Mouse (Mus musculus): ENCODE results near the gene Adck1. TPM values are rescaled to one million over a fixed set of nuclear protein-coding genes. Genes with fewer than 3 reads are reported as not detected.

Gene Adck1
- polyA plus RNA-seq, 1 experiment: 31.3 TPM

DNA sequence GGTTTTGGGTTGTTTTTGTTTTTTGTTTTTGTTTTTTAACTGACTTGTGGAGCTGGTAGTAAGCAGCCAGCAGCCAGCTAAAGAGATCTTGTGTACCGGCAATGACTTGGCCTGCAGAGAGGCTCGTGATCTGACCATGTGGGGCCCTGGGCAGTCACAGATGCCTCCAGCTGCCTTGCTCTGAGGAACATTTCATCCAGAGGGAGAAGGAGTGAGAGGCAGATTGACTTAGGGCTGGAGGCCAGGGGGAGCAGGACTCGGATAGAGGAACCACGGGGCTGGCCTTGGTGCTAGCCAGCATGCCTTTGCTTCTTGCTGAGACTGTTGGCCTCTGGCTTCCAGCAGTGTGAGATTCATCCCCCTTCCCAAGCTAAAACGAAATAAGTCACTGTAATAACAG lies 43.2 kb downstream of the Adck1 start:
- Histone ChIP-seq H3K4me3 (no peak overlapping the region), H3K36me3 (ENCODE audit: control insufficient read depth, insufficient read depth) (no peaks in the 10 kb centered on the region), H3K27me3 (ENCODE audit: control insufficient read depth, insufficient read depth, insufficient read length) (no peaks in the 10 kb centered on the region), H3ac (ENCODE audit: control insufficient read depth, insufficient read length) (no peak overlapping the region), H3K4me2 (ENCODE audit: low read depth) (no peak overlapping the region), H3K79me2 (ENCODE audit: control insufficient read depth, insufficient read depth) (no peaks in the 10 kb centered on the region)
- TF ChIP-seq E2F4 (IDR thresholded peaks at IDR 0.05; ENCODE audit: insufficient read depth): no peak
- no peak for TF ChIP-seq USF1 (IDR thresholded peaks at IDR 0.05; ENCODE audit: low read depth)
- no peak for TF ChIP-seq TCF3 (IDR thresholded peaks at IDR 0.05; ENCODE audit: insufficient read length, low read depth)
- no peak for TF ChIP-seq SRF (IDR thresholded peaks at IDR 0.05; ENCODE audit: control insufficient read depth, insufficient read length, low read depth)
- no peak for TF ChIP-seq POLR2A (IDR thresholded peaks at IDR 0.05; ENCODE audit: insufficient read length, low read depth)
- no peak for TF ChIP-seq MAX (IDR thresholded peaks at IDR 0.05; ENCODE audit: low read depth)
- TF ChIP-seq TCF12 (IDR thresholded peaks at IDR 0.05; ENCODE audit: insufficient read depth, poor library complexity, severe bottlenecking): no peak
- TF ChIP-seq CEBPB (IDR thresholded peaks at IDR 0.05; ENCODE audit: insufficient read depth, poor library complexity, severe bottlenecking): no peak
- no peak for TF ChIP-seq POLR2AphosphoS2 (IDR thresholded peaks at IDR 0.05; ENCODE audit: insufficient read length, low read depth)
- TF ChIP-seq MYOD1 (IDR thresholded peaks at IDR 0.05; ENCODE audit: control insufficient read depth in 1 of 3, insufficient read length in 2 of 3, low read depth in 2 of 3): no peak
- no peak for TF ChIP-seq REST (IDR thresholded peaks at IDR 0.05; ENCODE audit: insufficient read depth, insufficient read length)
- TF ChIP-seq MYOG (IDR thresholded peaks at IDR 0.05; ENCODE audit: control insufficient read depth in 1 of 3, insufficient read depth in 1 of 3, insufficient read length in 2 of 3, low read depth in 2 of 3): no peak

DNA sequence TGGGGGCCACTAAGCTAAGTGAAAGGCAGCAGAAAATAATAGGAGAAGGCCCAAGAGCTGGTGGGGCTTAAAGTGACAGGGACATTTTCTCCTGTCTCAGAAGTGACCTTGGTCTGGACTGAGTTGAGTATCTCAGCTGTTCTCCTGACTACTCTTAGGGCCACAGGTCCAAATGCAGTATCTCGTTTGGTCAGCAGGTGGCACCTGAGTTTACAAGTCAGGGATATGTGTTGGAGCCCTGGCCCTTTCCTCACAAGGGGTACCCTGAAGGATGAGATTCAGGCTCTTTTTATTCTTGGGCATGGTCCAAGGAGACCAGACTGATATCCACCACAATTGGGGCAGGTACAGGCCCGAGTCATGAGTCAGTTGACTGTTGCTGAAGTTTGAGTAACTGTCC lies 44.8 kb downstream of the Adck1 start:
- no peak overlapping the region for H3K4me3 ChIP-seq
- H3K4me2 ChIP-seq (ENCODE audit: low read depth): no peak overlapping the region
- H3ac ChIP-seq (ENCODE audit: control insufficient read depth, insufficient read length): no peak overlapping the region
- TF ChIP-seq SRF (IDR thresholded peaks at IDR 0.05; ENCODE audit: control insufficient read depth, insufficient read length, low read depth) (no peak), USF1 (IDR thresholded peaks at IDR 0.05; ENCODE audit: low read depth) (no peak), MAX (IDR thresholded peaks at IDR 0.05; ENCODE audit: low read depth) (no peak), REST (IDR thresholded peaks at IDR 0.05; ENCODE audit: insufficient read depth, insufficient read length) (no peak), E2F4 (IDR thresholded peaks at IDR 0.05; ENCODE audit: insufficient read depth) (no peak), MYOD1 (IDR thresholded peaks at IDR 0.05; ENCODE audit: control insufficient read depth in 1 of 3, insufficient read length in 2 of 3, low read depth in 2 of 3) (no peak), POLR2AphosphoS2 (IDR thresholded peaks at IDR 0.05; ENCODE audit: insufficient read length, low read depth) (no peak), POLR2A (IDR thresholded peaks at IDR 0.05; ENCODE audit: insufficient read length, low read depth) (no peak), TCF3 (IDR thresholded peaks at IDR 0.05; ENCODE audit: insufficient read length, low read depth) (no peak), CEBPB (IDR thresholded peaks at IDR 0.05; ENCODE audit: insufficient read depth, poor library complexity, severe bottlenecking) (no peak), TCF12 (IDR thresholded peaks at IDR 0.05; ENCODE audit: insufficient read depth, poor library complexity, severe bottlenecking) (no peak)
- no peaks in the 10 kb centered on the region for H3K79me2 ChIP-seq (ENCODE audit: control insufficient read depth, insufficient read depth)
- H3K27me3 ChIP-seq (ENCODE audit: control insufficient read depth, insufficient read depth, insufficient read length): no peaks in the 10 kb centered on the region
- no peaks in the 10 kb centered on the region for H3K36me3 ChIP-seq (ENCODE audit: control insufficient read depth, insufficient read depth)

- H3K79me2 ChIP-seq (ENCODE audit: control insufficient read depth, insufficient read depth): no peaks in the 10 kb centered on the region
- no peak overlapping the region for H3ac ChIP-seq (ENCODE audit: control insufficient read depth, insufficient read length)
- H3K27me3 ChIP-seq (ENCODE audit: control insufficient read depth, insufficient read depth, insufficient read length): no peaks in the 10 kb centered on the region
- H3K4me2 ChIP-seq (ENCODE audit: low read depth): no peak overlapping the region
- peaks cover 10% of the 10 kb centered on the region for H3K36me3 ChIP-seq (ENCODE audit: control insufficient read depth, insufficient read depth)
- no peak overlapping the region for H3K4me3 ChIP-seq
- TF ChIP-seq E2F4 (IDR thresholded peaks at IDR 0.05; ENCODE audit: insufficient read depth) (no peak), MYOD1 (IDR thresholded peaks at IDR 0.05; ENCODE audit: control insufficient read depth in 1 of 3, insufficient read length in 2 of 3, low read depth in 2 of 3) (no peak)
These were observed 47.6 kb downstream of the Adck1 start for GRCm38 (mm10) chr12:88407996-88408322.

DNA sequence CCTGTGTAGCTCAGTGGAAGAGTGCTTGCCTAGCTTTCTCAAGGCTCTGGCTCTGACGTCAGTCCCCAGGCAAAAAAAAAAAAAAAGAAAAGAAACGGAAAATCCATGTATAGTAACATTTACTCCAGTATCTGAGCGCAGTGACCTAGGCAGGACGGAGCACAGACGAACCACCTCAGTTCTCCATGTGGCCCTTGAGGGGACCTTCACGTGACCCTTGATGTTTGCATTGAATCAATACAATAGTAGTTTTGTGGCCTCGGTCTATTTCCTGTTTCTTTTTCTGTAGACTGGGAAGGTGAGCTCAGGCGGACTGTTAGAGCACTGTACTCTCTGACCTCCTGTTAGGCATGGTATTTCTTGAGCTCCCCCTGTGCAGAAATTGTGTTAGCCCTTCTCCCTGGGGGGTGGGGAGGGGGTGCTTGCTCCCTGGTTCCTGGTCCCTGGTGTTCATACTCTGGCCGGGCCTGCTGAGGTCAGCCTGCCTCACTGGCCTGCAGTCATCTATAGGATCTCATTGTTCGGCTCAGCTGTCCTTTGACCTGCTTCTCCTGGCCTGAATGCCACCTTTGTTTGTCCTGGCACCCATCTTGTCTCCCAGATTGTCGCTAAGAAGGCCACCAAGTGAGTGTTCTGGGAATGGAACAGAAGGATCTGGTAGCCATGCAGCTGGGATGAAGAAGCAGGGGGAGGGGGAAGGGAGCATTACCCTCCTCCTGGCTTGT lies 48.1 kb downstream of the Adck1 start:
- Histone ChIP-seq H3K27me3 (ENCODE audit: control insufficient read depth, insufficient read depth, insufficient read length) (no peaks in the 10 kb centered on the region), H3K36me3 (ENCODE audit: control insufficient read depth, insufficient read depth) (peaks cover 10% of the 10 kb centered on the region), H3K4me2 (ENCODE audit: low read depth) (no peak overlapping the region), H3K79me2 (ENCODE audit: control insufficient read depth, insufficient read depth) (no peaks in the 10 kb centered on the region), H3K4me3 (no peak overlapping the region), H3ac (ENCODE audit: control insufficient read depth, insufficient read length) (no peak overlapping the region)
- TF ChIP-seq CEBPB (IDR thresholded peaks at IDR 0.05; ENCODE audit: insufficient read depth, poor library complexity, severe bottlenecking): no peak
- no peak for TF ChIP-seq POLR2A (IDR thresholded peaks at IDR 0.05; ENCODE audit: insufficient read length, low read depth)
- TF ChIP-seq REST (IDR thresholded peaks at IDR 0.05; ENCODE audit: insufficient read depth, insufficient read length): no peak
- no peak for TF ChIP-seq POLR2AphosphoS2 (IDR thresholded peaks at IDR 0.05; ENCODE audit: insufficient read length, low read depth)
- no peak for TF ChIP-seq MYOD1 (IDR thresholded peaks at IDR 0.05; ENCODE audit: control insufficient read depth in 1 of 3, insufficient read length in 2 of 3, low read depth in 2 of 3)
- no peak for TF ChIP-seq TCF12 (IDR thresholded peaks at IDR 0.05; ENCODE audit: insufficient read depth, poor library complexity, severe bottlenecking)
- TF ChIP-seq MYOG (IDR thresholded peaks at IDR 0.05; ENCODE audit: control insufficient read depth in 1 of 3, insufficient read depth in 1 of 3, insufficient read length in 2 of 3, low read depth in 2 of 3): no peak
- no peak for TF ChIP-seq USF1 (IDR thresholded peaks at IDR 0.05; ENCODE audit: low read depth)
- TF ChIP-seq TCF3 (IDR thresholded peaks at IDR 0.05; ENCODE audit: insufficient read length, low read depth): no peak
- TF ChIP-seq SRF (IDR thresholded peaks at IDR 0.05; ENCODE audit: control insufficient read depth, insufficient read length, low read depth): no peak
- no peak for TF ChIP-seq MAX (IDR thresholded peaks at IDR 0.05; ENCODE audit: low read depth)
- no peak for TF ChIP-seq E2F4 (IDR thresholded peaks at IDR 0.05; ENCODE audit: insufficient read depth)

DNA sequence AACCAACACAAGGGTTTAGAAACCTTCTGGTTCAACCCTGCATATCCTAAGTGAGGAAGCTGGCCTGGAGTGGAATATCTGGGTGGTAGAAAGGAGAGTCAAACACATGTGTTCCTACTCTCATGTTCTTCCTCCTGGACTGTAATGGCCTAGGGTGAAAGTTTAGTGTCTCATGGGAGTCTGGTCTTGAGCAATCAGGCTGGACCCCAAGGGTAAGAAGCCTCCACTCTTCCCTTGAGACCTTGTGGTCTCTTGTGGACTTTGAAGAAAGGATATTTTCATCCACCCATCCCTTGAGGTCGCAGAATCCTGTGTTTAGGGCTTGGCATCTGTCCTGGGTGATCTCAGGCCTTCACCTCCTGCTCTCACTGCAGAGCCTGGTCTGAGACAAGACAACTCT lies 52.9 kb downstream of the Adck1 start:
- H3K36me3 ChIP-seq (ENCODE audit: control insufficient read depth, insufficient read depth): peaks cover 10% of the 10 kb centered on the region
- no peaks in the 10 kb centered on the region for H3K27me3 ChIP-seq (ENCODE audit: control insufficient read depth, insufficient read depth, insufficient read length)
- TF ChIP-seq CEBPB (IDR thresholded peaks at IDR 0.05; ENCODE audit: insufficient read depth, poor library complexity, severe bottlenecking): peak; percentile 77; the same call in 1 of the 2 replicates
- TF ChIP-seq MAX (IDR thresholded peaks at IDR 0.05; ENCODE audit: low read depth): no peak
- TF ChIP-seq TCF3 (IDR thresholded peaks at IDR 0.05; ENCODE audit: insufficient read length, low read depth): no peak
- H3K4me2 ChIP-seq (ENCODE audit: low read depth): no peak overlapping the region
- no peak overlapping the region for H3K4me3 ChIP-seq
- H3K79me2 ChIP-seq (ENCODE audit: control insufficient read depth, insufficient read depth): no peaks in the 10 kb centered on the region
- H3ac ChIP-seq (ENCODE audit: control insufficient read depth, insufficient read length): no peak overlapping the region
